Mouse (Mus musculus): ENCODE data around the gene Lsm7.
"Not testable (repeated sequence)": the region's sequence is repeated elsewhere in the genome, so short reads cannot be mapped to it uniquely, and the experiment has no call there.

The Lsm7 gene

GRCm38 (mm10) chr10:80832818-80833217 lies 22.2 kb downstream of the Lsm7 start:
- DNase-seq, result no peak

DNA sequence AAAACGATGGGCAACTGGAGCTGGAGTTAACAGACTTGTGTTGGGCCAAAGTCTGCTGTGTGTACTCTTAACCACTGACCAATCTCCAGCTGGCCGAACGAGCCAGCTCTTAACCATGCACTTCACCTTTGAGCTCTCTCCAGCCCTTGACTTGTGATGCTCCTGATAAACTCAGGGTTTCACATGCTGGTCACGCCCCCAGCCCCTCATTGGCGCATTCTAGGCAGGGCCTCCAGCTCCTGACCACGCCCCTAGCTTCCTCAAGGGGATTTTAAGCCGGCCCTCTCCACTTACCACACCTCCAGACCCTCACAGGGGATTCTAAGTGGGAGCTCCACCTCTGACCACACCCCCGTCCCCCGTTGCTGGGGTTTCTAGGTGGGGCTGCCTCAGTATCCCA lies 23.9 kb downstream of the Lsm7 start:
- no peak for DNase-seq

DNA sequence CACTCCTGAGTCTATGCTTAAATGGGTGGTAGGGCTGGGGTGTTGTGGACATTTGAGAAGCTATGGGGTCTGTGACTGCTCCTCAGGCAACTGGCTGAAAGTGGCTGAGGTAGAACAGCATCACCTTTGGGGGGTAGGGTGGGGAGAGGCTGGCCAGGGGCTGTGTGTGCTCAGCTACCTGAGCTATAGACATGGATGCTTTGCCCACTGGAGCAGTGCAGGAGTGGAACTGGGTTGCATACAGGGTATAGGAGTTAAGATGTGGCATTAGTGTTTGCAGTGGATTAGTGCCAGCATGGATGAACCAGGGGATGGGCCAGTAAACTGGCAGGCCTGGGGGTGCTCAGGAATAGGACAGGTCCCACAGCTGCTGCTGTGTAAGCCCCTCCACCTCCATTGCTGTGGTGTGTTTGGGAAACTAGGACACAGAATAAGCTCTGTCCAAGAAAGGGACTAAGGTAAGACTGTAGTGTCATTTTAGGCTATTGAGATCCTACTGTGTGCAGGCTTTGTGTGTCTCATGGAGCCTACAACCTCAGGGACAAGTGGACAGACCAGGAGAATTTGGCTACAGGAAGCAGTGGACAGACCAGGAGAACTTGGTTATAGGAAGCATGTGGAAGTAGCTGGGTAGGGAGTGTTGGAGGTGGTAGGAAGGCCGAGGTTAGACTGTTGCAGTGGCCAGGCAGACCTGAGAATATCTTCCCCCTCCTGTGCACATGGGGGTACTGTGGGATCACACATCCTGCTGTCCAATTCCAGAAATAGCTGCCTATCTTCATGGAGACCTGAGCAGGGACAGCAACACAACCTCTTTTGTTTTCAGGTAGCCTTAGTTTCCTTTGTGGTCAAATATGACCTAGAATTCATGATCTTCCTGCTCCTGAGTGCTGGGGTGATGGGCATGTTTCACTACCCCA lies 25.4 kb downstream of the Lsm7 start:
- DNase-seq, result peak in 1 of 2 experiments; percentile 28

- DNase-seq, result not testable (repeated sequence)
These were observed 26.4 kb downstream of the Lsm7 start for GRCm38 (mm10) chr10:80828587-80828986.

DNA sequence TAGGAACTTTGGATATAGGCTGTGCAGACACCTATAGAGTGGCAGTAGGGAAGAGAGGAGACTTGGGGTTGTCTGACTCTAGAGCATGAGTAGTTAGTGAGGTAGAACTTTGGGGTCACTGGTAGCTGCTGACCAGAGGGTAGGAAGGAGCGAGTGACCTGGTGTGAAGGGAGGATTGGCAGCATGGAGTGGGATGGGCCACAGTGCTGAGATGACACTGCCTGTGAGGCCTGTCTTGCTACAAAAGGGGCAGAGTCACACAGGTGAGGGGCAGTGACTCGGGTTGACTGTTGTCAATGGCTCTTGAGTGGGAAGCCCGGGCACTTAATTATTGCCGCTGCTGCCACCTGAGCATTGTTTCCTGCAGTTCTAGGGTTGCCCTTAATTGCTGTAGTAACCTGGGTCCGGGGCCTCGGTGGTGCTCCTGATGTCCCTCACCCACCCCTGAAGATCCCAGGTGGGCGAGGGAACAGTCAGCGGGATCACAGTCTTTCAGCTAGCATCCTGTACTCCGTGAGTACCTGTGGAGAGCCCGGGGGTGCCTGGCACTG lies 27.1 kb downstream of the Lsm7 start:
- DNase-seq, result peak; percentile 27 to 33

DNA sequence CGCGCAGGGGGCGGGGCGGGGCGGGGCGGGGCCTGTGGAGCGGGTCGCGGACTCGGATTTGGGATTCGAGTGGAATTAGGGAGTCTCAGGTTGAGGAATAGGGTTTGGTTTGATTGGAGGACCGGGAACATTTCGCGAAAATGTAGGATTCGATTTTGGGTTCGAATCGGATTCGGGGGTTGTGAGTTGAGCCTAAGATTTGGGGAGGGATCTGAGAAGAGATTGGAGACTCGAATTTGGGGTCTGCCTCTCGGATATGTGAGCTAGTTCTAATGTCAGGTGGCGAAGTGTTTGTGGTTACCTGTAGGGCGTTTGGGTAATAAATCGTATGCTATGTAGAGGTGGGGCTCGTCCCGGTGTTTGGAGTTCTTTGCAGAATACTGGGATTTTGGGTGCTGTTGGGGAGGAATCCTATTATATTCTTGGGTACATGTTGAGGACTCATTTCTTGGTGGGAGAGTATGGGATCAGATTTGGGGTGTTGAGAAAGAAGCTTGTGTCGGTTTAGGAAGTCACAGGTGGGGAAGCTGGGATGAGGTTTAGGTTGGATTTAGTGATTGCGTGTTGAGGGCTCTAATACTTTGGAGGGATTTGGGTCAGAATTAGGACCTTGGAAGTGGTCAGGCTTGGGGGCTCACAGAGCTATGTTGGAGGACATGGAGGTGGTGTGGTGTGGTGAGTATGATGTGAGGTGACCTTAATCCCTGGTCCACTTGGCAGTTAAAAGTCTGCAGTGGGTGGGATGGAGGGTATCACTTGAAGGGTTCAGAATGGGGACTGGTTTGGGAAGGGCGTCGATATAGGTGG lies 27.7 kb downstream of the Lsm7 start:
- DNase-seq, result peak in 1 of 2 experiments; percentile 26

- DNase-seq, result peak; percentile 99 to 100
These were observed 28.6 kb downstream of the Lsm7 start, which contains the start of gene Oaz1 for GRCm38 (mm10) chr10:80826151-80827062. TSS of gene Oaz1 (plus strand) at chr10:80826656.

GRCm38 (mm10) chr10:80824827-80825226 lies 30.2 kb downstream of the Lsm7 start:
- DNase-seq, result no peak

DNA sequence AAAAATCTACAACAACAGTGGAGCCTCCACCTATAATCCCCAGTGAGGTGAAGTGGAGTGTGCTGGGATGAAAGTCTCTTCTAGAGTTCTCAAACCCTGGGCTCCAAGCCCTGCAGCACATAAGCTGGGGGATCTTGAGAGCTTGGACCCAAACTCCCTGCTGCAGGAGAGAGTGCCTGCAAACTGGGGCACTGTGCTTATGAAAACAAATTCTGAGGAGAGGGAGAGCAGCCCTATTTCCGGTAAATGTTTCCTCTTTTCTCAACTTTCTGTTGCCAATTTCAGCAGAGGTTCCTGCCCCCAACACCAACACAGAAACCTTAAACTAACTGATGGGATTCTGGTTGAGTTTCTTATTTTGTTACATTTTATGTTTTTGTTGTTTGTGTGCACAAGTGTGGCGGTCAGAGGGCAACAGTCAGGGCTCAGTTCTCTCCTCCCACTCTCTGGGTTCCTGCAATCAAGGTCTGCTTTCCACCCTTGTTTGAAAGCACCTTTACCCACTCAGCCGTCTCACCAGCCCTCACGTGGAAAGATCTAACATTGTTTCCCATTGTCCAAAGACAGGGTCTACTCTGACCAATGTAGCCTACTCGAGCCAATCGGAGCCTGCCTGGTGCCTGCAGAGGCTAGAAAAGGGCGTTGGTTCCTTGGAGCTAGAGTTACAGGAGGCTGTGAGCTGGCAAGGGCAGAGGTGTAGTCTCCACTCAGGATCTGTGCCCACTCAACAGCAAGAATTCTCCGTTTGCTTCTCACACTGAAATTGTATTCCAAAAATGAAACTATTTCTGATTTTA lies 31.0 kb downstream of the Lsm7 start:
- DNase-seq, result no peak

GRCm38 (mm10) chr10:80823316-80823715 lies 31.7 kb downstream of the Lsm7 start:
- no peak for DNase-seq

GRCm38 (mm10) chr10:80822528-80822927 lies 32.5 kb downstream of the Lsm7 start:
- DNase-seq, result no peak

GRCm38 (mm10) chr10:80821991-80822390 lies 33.0 kb downstream of the Lsm7 start:
- peak; percentile 58 to 59 for DNase-seq

DNA sequence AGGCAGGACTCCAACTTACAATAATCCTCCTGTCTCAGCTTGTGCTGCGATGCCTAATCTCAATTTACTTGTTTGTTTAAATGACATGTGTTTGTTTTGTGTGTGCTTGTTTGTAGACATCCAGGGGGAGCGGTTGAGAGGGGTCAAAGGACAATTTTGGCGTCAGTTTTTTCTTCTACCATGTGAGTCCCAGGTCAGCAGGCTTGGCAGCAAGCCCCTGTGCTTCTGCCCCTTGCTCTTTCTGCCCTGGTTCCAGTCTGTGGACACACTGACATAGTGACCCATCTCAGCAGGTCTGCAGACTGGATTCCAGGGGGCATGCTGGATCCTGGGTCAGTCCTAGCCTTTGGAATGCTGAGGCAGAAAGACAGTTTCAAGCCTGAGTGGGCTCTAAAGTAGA lies 35.6 kb downstream of the Lsm7 start:
- DNase-seq, result no peak

- no peak for DNase-seq
These were observed 36.3 kb downstream of the Lsm7 start for GRCm38 (mm10) chr10:80818599-80819281.

- DNase-seq, result not testable (repeated sequence)
These were observed 37.1 kb downstream of the Lsm7 start for GRCm38 (mm10) chr10:80817955-80818354.

GRCm38 (mm10) chr10:80817164-80817563 lies 37.8 kb downstream of the Lsm7 start:
- DNase-seq, result no peak

- not testable (repeated sequence) for DNase-seq
These were observed 38.7 kb downstream of the Lsm7 start for GRCm38 (mm10) chr10:80816303-80816702.

GRCm38 (mm10) chr10:80814800-80815199 lies 40.2 kb downstream of the Lsm7 start:
- no peak for DNase-seq

GRCm38 (mm10) chr10:80813366-80813765 lies 41.6 kb downstream of the Lsm7 start, which contains the start of gene Jsrp1:
TSS of gene Jsrp1 (minus strand) at chr10:80813498.
- no peak for DNase-seq

DNA sequence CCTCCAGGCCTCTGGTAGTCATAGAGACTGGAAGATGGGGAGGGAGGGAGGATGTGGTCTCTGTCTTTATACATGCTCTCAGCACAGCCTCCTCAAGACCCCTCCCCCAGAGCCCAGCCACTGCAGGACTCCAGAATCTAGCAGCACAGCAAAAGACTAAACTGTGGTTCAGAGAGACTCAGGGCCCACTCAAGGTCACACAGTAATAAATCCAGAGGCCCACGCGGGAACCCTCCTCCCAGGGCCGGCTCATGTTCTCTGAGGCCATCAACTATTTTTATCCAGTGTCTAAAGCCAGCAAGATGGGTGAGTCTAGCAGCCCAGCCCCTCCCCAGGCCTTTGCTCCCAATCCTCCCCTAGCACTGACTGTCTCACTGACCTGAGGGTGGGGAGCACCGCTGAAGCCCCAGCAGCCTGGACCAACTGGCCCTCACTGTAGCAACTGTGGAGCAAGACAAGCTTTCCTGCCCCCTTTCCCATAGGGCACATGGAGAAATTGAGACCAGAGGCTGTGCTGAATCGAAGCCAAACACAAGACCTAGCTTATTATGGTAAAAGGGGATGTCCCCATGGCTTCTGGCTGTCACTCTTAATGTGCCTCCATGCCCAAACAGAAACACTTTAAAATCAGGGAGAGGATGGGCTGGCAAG lies 42.5 kb downstream of the Lsm7 start:
- DNase-seq, result no peak
